Mouse (Mus musculus): ENCODE data around the gene D3Ertd751e.
A peak's percentile ranks its signal among the peaks of the same experiment; 100 is the strongest.

DNA sequence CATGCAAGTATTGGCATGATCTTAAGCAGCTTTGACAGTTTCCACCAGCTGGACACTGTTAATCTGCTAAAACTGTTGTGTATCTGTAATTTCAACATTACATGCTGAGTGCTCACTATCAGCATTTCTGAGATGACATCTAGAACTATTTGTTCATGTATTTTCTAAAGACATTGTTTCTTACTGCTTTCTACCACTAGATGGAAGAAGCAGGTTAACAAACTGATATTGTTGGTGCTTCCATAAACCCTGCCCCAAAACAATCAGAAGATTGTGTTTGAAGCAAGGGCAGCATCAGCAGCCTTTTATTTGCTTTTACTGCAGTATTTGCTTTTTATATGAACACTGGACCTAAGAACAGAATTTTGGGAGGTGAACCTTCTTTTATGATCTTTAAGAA lies 70.0 kb downstream of the D3Ertd751e start:
- TF ChIP-seq CTCF (IDR thresholded peaks at IDR 0.05; ENCODE audit: low read depth) = peak; percentile 45
- TF ChIP-seq EP300 (optimal IDR thresholded peaks at IDR 0.05) = no peak

Data from stomach, postnatal 0 days (tissue).